Comparison of ENCODE assay signal across 8 mouse cellular contexts in genomic region chr19:32758793-32759161, GRCm38 (mm10). TPM values are rescaled to one million over a fixed set of nuclear protein-coding genes. Genes with fewer than 3 reads are reported as not detected.
DNase-seq lines count a peak whose midpoint lies in the region; ATAC-seq and TF ChIP-seq lines count a peak whose summit lies in the region.

No protein-coding gene starts in this region.

- no peaks in the 10 kb centered on the region for H3K36me3 ChIP-seq in hindbrain, embryonic 16.5 days (ENCODE audit: control insufficient read depth, insufficient read depth, low read length)
- H3K36me3 ChIP-seq in myocyte (ENCODE audit: control insufficient read depth, insufficient read depth), result no peaks in the 10 kb centered on the region

- H3K79me2 ChIP-seq in myocyte (ENCODE audit: control insufficient read depth, insufficient read depth), result peaks cover 58% of the 10 kb centered on the region

- no peak for DNase-seq in layer of hippocampus, adult 2 months (ENCODE audit: low spot score in 2 of 2)
- DNase-seq in layer of hippocampus, postnatal 10 days (ENCODE audit: low spot score in 2 of 2), result no peak
- DNase-seq in brain, embryonic 14.5 days (ENCODE audit: low read depth), result peak; percentile 37
- no peak for DNase-seq in cerebellum, adult 8-10 months
- DNase-seq in c-Kit-positive CD71-positive TER-119-positive erythroid progenitor cells, embryonic 14.5 days (ENCODE audit: low spot score), result no peak
- DNase-seq in kidney, postnatal 25 days, result no peak

- no peak for TF ChIP-seq CTCF in layer of hippocampus, adult 2 months (conservative IDR thresholded peaks at IDR 0.05)
- no peak for TF ChIP-seq CTCF in brain, embryonic 14.5 days (IDR thresholded peaks at IDR 0.05; ENCODE audit: borderline replicate concordance, extremely low read depth, insufficient read depth, insufficient read length)

- peak overlapping the region; percentile 75 for H3ac ChIP-seq in myocyte (ENCODE audit: control insufficient read depth, insufficient read length)

- TF ChIP-seq POLR2A in brain, embryonic 14.5 days (IDR thresholded peaks at IDR 0.05; ENCODE audit: borderline replicate concordance, extremely low read depth, insufficient read depth, insufficient read length, poor library complexity, severe bottlenecking), result no peak
- no peak for TF ChIP-seq POLR2A in myocyte (IDR thresholded peaks at IDR 0.05; ENCODE audit: insufficient read length, low read depth)

- H3K27ac ChIP-seq in layer of hippocampus, adult 2 months, result peak overlapping the region; percentile 98
- H3K27ac ChIP-seq in hindbrain, embryonic 16.5 days (ENCODE audit: low read depth, low read length), result peak overlapping the region; percentile 100

- H3K27me3 ChIP-seq in hindbrain, embryonic 16.5 days (replicated peaks; ENCODE audit: control insufficient read depth, insufficient read depth, low read length), result no peaks in the 10 kb centered on the region
- no peaks in the 10 kb centered on the region for H3K27me3 ChIP-seq in myocyte (ENCODE audit: control insufficient read depth, insufficient read depth, insufficient read length)

- H3K9me3 ChIP-seq in hindbrain, embryonic 16.5 days (ENCODE audit: control insufficient read depth, low read length), result no peaks in the 10 kb centered on the region

- H3K9ac ChIP-seq in hindbrain, embryonic 16.5 days (ENCODE audit: low read depth, low read length), result peak overlapping the region; percentile 99

- peaks cover 24% of the 10 kb centered on the region for H3K4me1 ChIP-seq in hindbrain, embryonic 16.5 days (ENCODE audit: control insufficient read depth, insufficient read depth, low read depth, low read length)

- peak overlapping the region; percentile 94 for H3K4me3 ChIP-seq in layer of hippocampus, adult 2 months
- H3K4me3 ChIP-seq in hindbrain, embryonic 16.5 days (ENCODE audit: low read length), result peak overlapping the region; percentile 99
- H3K4me3 ChIP-seq in myocyte, result peak overlapping the region; percentile 84

- no peak for ATAC-seq in hindbrain, embryonic 16.5 days

- WGBS in hindbrain, embryonic 16.5 days, result under 1% methylated on average over 11 of the region's 11 CpGs

- peak overlapping the region; percentile 72 for H3K4me2 ChIP-seq in hindbrain, embryonic 16.5 days (ENCODE audit: low read length)
- peak overlapping the region; percentile 99 for H3K4me2 ChIP-seq in myocyte (ENCODE audit: low read depth)

TF ChIP-seq in myocyte, 11 proteins besides CTCF, POLR2A, EP300 and RAD21:
- TF ChIP-seq SRF (IDR thresholded peaks at IDR 0.05; ENCODE audit: control insufficient read depth, insufficient read length, low read depth), result no peak
- no peak for TF ChIP-seq TCF3 (IDR thresholded peaks at IDR 0.05; ENCODE audit: insufficient read length, low read depth)
- no peak for TF ChIP-seq POLR2AphosphoS2 (IDR thresholded peaks at IDR 0.05; ENCODE audit: insufficient read length, low read depth)
- no peak for TF ChIP-seq MYOD1 (IDR thresholded peaks at IDR 0.05; ENCODE audit: control insufficient read depth in 1 of 3, insufficient read length in 2 of 3, low read depth in 2 of 3)
TF ChIP-seq in myocyte: peak in this region for 0.

RNA-seq across cellular contexts. Expression of gene Pten, which starts 1.5 kb away (rescaled TPM):
- total RNA-seq in layer of hippocampus, adult 2 months (2021), result 100 to 1,000 TPM; 114 TPM
- total RNA-seq in layer of hippocampus, postnatal 10 days (2021), result 100 to 1,000 TPM; 129 to 130 TPM
- polyA plus RNA-seq in brain, embryonic 14.5 days (2012; rRNA removed), result 24.7 and 40.3 TPM in 2 replicates
- 10.7 and 10.8 TPM in 2 replicates for polyA plus RNA-seq in hindbrain, embryonic 16.5 days (2015; fragmentation: Nextera tagmentation; extraction: Ambion mirVana)
- polyA plus RNA-seq in myocyte (2012; fragmentation: generic; extraction: Trizol), result 8.9 TPM

RNA-seq across cellular contexts. Expression of gene Atad1, which starts 19.2 kb away (rescaled TPM):
- 10 to 100 TPM; 91.7 to 92.5 TPM for total RNA-seq in layer of hippocampus, adult 2 months (2021)
- total RNA-seq in layer of hippocampus, postnatal 10 days (2021), result 100 to 1,000 TPM; 105 to 121 TPM
- 65.5 and 74.5 TPM in 2 replicates for polyA plus RNA-seq in brain, embryonic 14.5 days (2012; rRNA removed)
- 114 and 123 TPM in 2 replicates for polyA plus RNA-seq in hindbrain, embryonic 16.5 days (2015; fragmentation: Nextera tagmentation; extraction: Ambion mirVana)
- 14.8 TPM for polyA plus RNA-seq in myocyte (2012; fragmentation: generic; extraction: Trizol)
